ENCODE assay signal across 8 mouse cellular contexts in genomic region chr13:23760240-23760971, GRCm38 (mm10). TPM values are rescaled to one million over a fixed set of nuclear protein-coding genes. Genes with fewer than 3 reads are reported as not detected.
A peak's percentile ranks its signal among the peaks of the same experiment; 100 is the strongest.
DNase-seq lines count a peak whose midpoint lies in the region; ATAC-seq and TF ChIP-seq lines count a peak whose summit lies in the region.

No protein-coding gene starts in this region.

- H3K36me3 ChIP-seq in kidney, embryonic 15.5 days: no peaks in the 10 kb centered on the region
- H3K36me3 ChIP-seq in G1E (replicated peaks): no peaks in the 10 kb centered on the region
- H3K36me3 ChIP-seq in embryonic facial prominence, embryonic 13.5 days: no peaks in the 10 kb centered on the region
- H3K36me3 ChIP-seq in limb, embryonic 11.5 days (ENCODE audit: control insufficient read depth, insufficient read depth, low read length): no peaks in the 10 kb centered on the region
- H3K36me3 ChIP-seq in neural tube, embryonic 15.5 days: no peaks in the 10 kb centered on the region

- no peaks in the 10 kb centered on the region for H3K9me3 ChIP-seq in kidney, embryonic 15.5 days (replicated peaks)
- no peaks in the 10 kb centered on the region for H3K9me3 ChIP-seq in G1E (replicated peaks)
- H3K9me3 ChIP-seq in embryonic facial prominence, embryonic 13.5 days: no peaks in the 10 kb centered on the region
- no peaks in the 10 kb centered on the region for H3K9me3 ChIP-seq in limb, embryonic 11.5 days (ENCODE audit: control insufficient read depth, low read length)
- no peaks in the 10 kb centered on the region for H3K9me3 ChIP-seq in neural tube, embryonic 15.5 days (replicated peaks)

- H3K27me3 ChIP-seq in kidney, embryonic 15.5 days: no peaks in the 10 kb centered on the region
- H3K27me3 ChIP-seq in G1E (ENCODE audit: insufficient read depth, low read length): no peaks in the 10 kb centered on the region
- no peaks in the 10 kb centered on the region for H3K27me3 ChIP-seq in embryonic facial prominence, embryonic 13.5 days
- H3K27me3 ChIP-seq in limb, embryonic 11.5 days (ENCODE audit: control insufficient read depth, insufficient read depth, low read length): no peaks in the 10 kb centered on the region
- H3K27me3 ChIP-seq in neural tube, embryonic 15.5 days (replicated peaks): no peaks in the 10 kb centered on the region

- peaks cover 32% of the 10 kb centered on the region for H3K4me1 ChIP-seq in kidney, embryonic 15.5 days
- peaks cover 50% of the 10 kb centered on the region for H3K4me1 ChIP-seq in G1E (ENCODE audit: insufficient read depth, low read depth, low read length)
- H3K4me1 ChIP-seq in embryonic facial prominence, embryonic 13.5 days: peaks cover 21% of the 10 kb centered on the region
- H3K4me1 ChIP-seq in limb, embryonic 11.5 days (ENCODE audit: control insufficient read depth, insufficient read depth, low read length): peaks cover 8% of the 10 kb centered on the region
- H3K4me1 ChIP-seq in neural tube, embryonic 15.5 days: peaks cover 37% of the 10 kb centered on the region

- peak overlapping the region; percentile 98 for H3K27ac ChIP-seq in kidney, embryonic 15.5 days
- H3K27ac ChIP-seq in embryonic facial prominence, embryonic 13.5 days: peak overlapping the region; percentile 95
- H3K27ac ChIP-seq in limb, embryonic 11.5 days (replicated peaks; ENCODE audit: low read depth, low read length): peak overlapping the region; percentile 86
- H3K27ac ChIP-seq in neural tube, embryonic 15.5 days (replicated peaks): peak overlapping the region; percentile 82

- 1% methylated on average over 25 of the region's 27 CpGs for WGBS in kidney, embryonic 15.5 days
- WGBS in embryonic facial prominence, embryonic 13.5 days: under 1% methylated on average over 24 of the region's 27 CpGs
- 3% methylated on average over 20 of the region's 27 CpGs for WGBS in limb, embryonic 11.5 days
- WGBS in neural tube, embryonic 15.5 days: 1% methylated on average over 22 of the region's 27 CpGs

- no peak for TF ChIP-seq CTCF in G1E (IDR thresholded peaks at IDR 0.05; ENCODE audit: low read depth, low read length)

- H3K9ac ChIP-seq in kidney, embryonic 15.5 days: peak overlapping the region; percentile 54
- H3K9ac ChIP-seq in embryonic facial prominence, embryonic 13.5 days: peak overlapping the region; percentile 72
- peak overlapping the region; percentile 74 for H3K9ac ChIP-seq in limb, embryonic 11.5 days (ENCODE audit: low read length)
- H3K9ac ChIP-seq in neural tube, embryonic 15.5 days (replicated peaks): peak overlapping the region; percentile 52

- DNase-seq in kidney, postnatal 36 days: no peak
- peak; percentile 41 for DNase-seq in G1E (ENCODE audit: low spot score)
- peak; percentile 66 for DNase-seq in limb, embryonic 11.5 days (ENCODE audit: low spot score)
- no peak for DNase-seq in urinary bladder, postnatal 10 days (ENCODE audit: low spot score)

- ATAC-seq in kidney, embryonic 15.5 days (replicated peaks; ENCODE audit: low FRiP score): no peak
- no peak for ATAC-seq in G1E (ENCODE audit: extremely low read depth, insufficient number of reproducible peaks, low FRiP score, poor library complexity, severe bottlenecking)
- no peak for ATAC-seq in embryonic facial prominence, embryonic 13.5 days (ENCODE audit: insufficient number of reproducible peaks, insufficient read depth, low FRiP score, low TSS enrichment, low read depth)
- no peak; the same call in 1 of the 2 replicates for ATAC-seq in limb, embryonic 11.5 days (ENCODE audit: insufficient number of reproducible peaks, low FRiP score, low TSS enrichment, low read depth)
- ATAC-seq in neural tube, embryonic 15.5 days (ENCODE audit: low FRiP score): peak; percentile 22
- no peak for ATAC-seq in activated CD4-positive, CD25-positive, alpha-beta regulatory T cell, adult 4 months

- peak overlapping the region; percentile 61 for H3K4me3 ChIP-seq in kidney, embryonic 15.5 days (replicated peaks)
- H3K4me3 ChIP-seq in G1E (ENCODE audit: low read depth, low read length): peak overlapping the region; percentile 68
- peak overlapping the region; percentile 59 for H3K4me3 ChIP-seq in embryonic facial prominence, embryonic 13.5 days
- peak overlapping the region; percentile 35 for H3K4me3 ChIP-seq in limb, embryonic 11.5 days (ENCODE audit: low read depth, low read length)
- peak overlapping the region; percentile 50 for H3K4me3 ChIP-seq in neural tube, embryonic 15.5 days (replicated peaks)

- H3K4me2 ChIP-seq in kidney, embryonic 15.5 days: peak overlapping the region; percentile 85
- peak overlapping the region; percentile 92 for H3K4me2 ChIP-seq in embryonic facial prominence, embryonic 13.5 days
- H3K4me2 ChIP-seq in limb, embryonic 11.5 days (ENCODE audit: low read depth, severe bottlenecking): peak overlapping the region; percentile 65
- H3K4me2 ChIP-seq in neural tube, embryonic 15.5 days: peak overlapping the region; percentile 91

RNA-seq across cellular contexts. Expression of gene Hist1h4a, which starts 0.6 kb away (rescaled TPM):
- polyA plus RNA-seq in kidney, embryonic 15.5 days (2015; fragmentation: Nextera tagmentation; extraction: Ambion mirVana): 0.35 TPM in 1 of 2 replicates, not detected in the other
- 408 and 465 TPM in 2 replicates for total RNA-seq in G1E (2014; fragmentation: Nextera tagmentation)
- 867 and 973 TPM in 2 replicates for total RNA-seq in G1E (2017)
- polyA plus RNA-seq in G1E (2012): 12.0 and 53.5 TPM in 2 replicates
- not detected in 2 replicates for polyA plus RNA-seq in embryonic facial prominence, embryonic 13.5 days (2015; fragmentation: Nextera tagmentation; extraction: Ambion mirVana)
- polyA plus RNA-seq in limb, embryonic 11.5 days (2014; fragmentation: Nextera tagmentation; extraction: Ambion mirVana): 0.35 and 0.78 TPM in 2 replicates
- not detected in 2 replicates for polyA plus RNA-seq in neural tube, embryonic 15.5 days (2015; fragmentation: Nextera tagmentation; extraction: Ambion mirVana)
- 1 to 10 TPM in 1 of 2 experiments, not detected in 1; 3.1 TPM for polyA plus RNA-seq in activated CD4-positive, CD25-positive, alpha-beta regulatory T cell, adult 4 months (2017; shearing (Covaris generic))

RNA-seq across cellular contexts. Expression of gene Hist1h3a, which starts 1.8 kb away (rescaled TPM):
- polyA plus RNA-seq in kidney, embryonic 15.5 days (2015; fragmentation: Nextera tagmentation; extraction: Ambion mirVana): 8.0 and 9.4 TPM in 2 replicates
- 261 and 263 TPM in 2 replicates for total RNA-seq in G1E (2014; fragmentation: Nextera tagmentation)
- total RNA-seq in G1E (2017): 139 and 203 TPM in 2 replicates
- 5.3 and 8.2 TPM in 2 replicates for polyA plus RNA-seq in G1E (2012)
- polyA plus RNA-seq in embryonic facial prominence, embryonic 13.5 days (2015; fragmentation: Nextera tagmentation; extraction: Ambion mirVana): 5.8 and 8.6 TPM in 2 replicates
- polyA plus RNA-seq in limb, embryonic 11.5 days (2014; fragmentation: Nextera tagmentation; extraction: Ambion mirVana): 5.1 and 5.4 TPM in 2 replicates
- 1.4 and 2.3 TPM in 2 replicates for polyA plus RNA-seq in neural tube, embryonic 15.5 days (2015; fragmentation: Nextera tagmentation; extraction: Ambion mirVana)
- polyA plus RNA-seq in activated CD4-positive, CD25-positive, alpha-beta regulatory T cell, adult 4 months (2017; shearing (Covaris generic)): 1 to 10 TPM in 1 of 2 experiments, under 1 TPM in 1; 0.73 to 1.7 TPM

RNA-seq across cellular contexts. Expression of gene Hist1h1a, which starts 3.1 kb away (rescaled TPM):
- polyA plus RNA-seq in kidney, embryonic 15.5 days (2015; fragmentation: Nextera tagmentation; extraction: Ambion mirVana): 2.3 and 3.1 TPM in 2 replicates
- total RNA-seq in G1E (2014; fragmentation: Nextera tagmentation) (351 and 375 TPM in 2 replicates), G1E (2017) (1,895 and 1,917 TPM in 2 replicates)
- 0.90 and 1.9 TPM in 2 replicates for polyA plus RNA-seq in G1E (2012)
- 4.5 and 5.9 TPM in 2 replicates for polyA plus RNA-seq in embryonic facial prominence, embryonic 13.5 days (2015; fragmentation: Nextera tagmentation; extraction: Ambion mirVana)
- 2.8 and 4.1 TPM in 2 replicates for polyA plus RNA-seq in limb, embryonic 11.5 days (2014; fragmentation: Nextera tagmentation; extraction: Ambion mirVana)
- 0.44 and 0.60 TPM in 2 replicates for polyA plus RNA-seq in neural tube, embryonic 15.5 days (2015; fragmentation: Nextera tagmentation; extraction: Ambion mirVana)
- 1 to 10 TPM; 5.1 to 7.8 TPM for polyA plus RNA-seq in activated CD4-positive, CD25-positive, alpha-beta regulatory T cell, adult 4 months (2017; shearing (Covaris generic))

RNA-seq across cellular contexts. Expression of gene Hist1h4b, which starts 3.6 kb away (rescaled TPM):
- 5.4 and 6.4 TPM in 2 replicates for polyA plus RNA-seq in kidney, embryonic 15.5 days (2015; fragmentation: Nextera tagmentation; extraction: Ambion mirVana)
- total RNA-seq in G1E (2014; fragmentation: Nextera tagmentation) (272 and 301 TPM in 2 replicates), G1E (2017) (2,655 and 2,848 TPM in 2 replicates)
- 6.6 and 21.7 TPM in 2 replicates for polyA plus RNA-seq in G1E (2012)
- polyA plus RNA-seq in embryonic facial prominence, embryonic 13.5 days (2015; fragmentation: Nextera tagmentation; extraction: Ambion mirVana): 7.6 and 9.2 TPM in 2 replicates
- 6.3 and 7.9 TPM in 2 replicates for polyA plus RNA-seq in limb, embryonic 11.5 days (2014; fragmentation: Nextera tagmentation; extraction: Ambion mirVana)
- 1.0 and 2.6 TPM in 2 replicates for polyA plus RNA-seq in neural tube, embryonic 15.5 days (2015; fragmentation: Nextera tagmentation; extraction: Ambion mirVana)
- polyA plus RNA-seq in activated CD4-positive, CD25-positive, alpha-beta regulatory T cell, adult 4 months (2017; shearing (Covaris generic)): 1 to 10 TPM in 1 of 2 experiments, not detected in 1; 2.8 TPM

RNA-seq across cellular contexts. Expression of gene Hist1h3b, which starts 8.3 kb away (rescaled TPM):
- 10.8 and 11.3 TPM in 2 replicates for polyA plus RNA-seq in kidney, embryonic 15.5 days (2015; fragmentation: Nextera tagmentation; extraction: Ambion mirVana)
- total RNA-seq in G1E (2014; fragmentation: Nextera tagmentation) (745 and 817 TPM in 2 replicates), G1E (2017) (955 and 1,281 TPM in 2 replicates)
- 5.7 and 22.8 TPM in 2 replicates for polyA plus RNA-seq in G1E (2012)
- 15.6 and 18.1 TPM in 2 replicates for polyA plus RNA-seq in embryonic facial prominence, embryonic 13.5 days (2015; fragmentation: Nextera tagmentation; extraction: Ambion mirVana)
- polyA plus RNA-seq in limb, embryonic 11.5 days (2014; fragmentation: Nextera tagmentation; extraction: Ambion mirVana): 7.5 and 12.0 TPM in 2 replicates
- polyA plus RNA-seq in neural tube, embryonic 15.5 days (2015; fragmentation: Nextera tagmentation; extraction: Ambion mirVana): 1.2 and 2.0 TPM in 2 replicates
- not detected for polyA plus RNA-seq in activated CD4-positive, CD25-positive, alpha-beta regulatory T cell, adult 4 months (2017; shearing (Covaris generic))

Comparison
In these comparisons a context has a peak if more than half of its experiments do, and no peak if none do; other contexts are left out.
1. DNase-seq: peak in G1E (single experiment) and limb, embryonic 11.5 days (single experiment); none in kidney, postnatal 36 days (0 of 2) and urinary bladder, postnatal 10 days (single experiment).
2. Peak in every context shown above with its lines, with median percentiles within 50 percentile points of each other: H3K27ac ChIP-seq, H3K4me2 ChIP-seq, H3K4me3 ChIP-seq and H3K9ac ChIP-seq.